Comparison of ENCODE assay signal across 11 mouse cellular contexts in genomic region chr8:83694369-83695160, GRCm38 (mm10). TPM values are rescaled to one million over a fixed set of nuclear protein-coding genes. Genes with fewer than 3 reads are reported as not detected.
DNase-seq lines count a peak whose midpoint lies in the region; ATAC-seq lines count a peak whose summit lies in the region.
"Had no signal": no experiment of that assay in that cellular context is flagged by ENCODE, and none has a peak within 500 bp of the region (broad histone marks: within the 10 kb centered on the region; RNA-seq: fewer than 3 reads in every experiment).

No protein-coding gene starts in this region.

- DNase-seq in kidney, adult 18-20 months, result no peak
- peak; percentile 48 for DNase-seq in right cerebral cortex, postnatal 25 days
- DNase-seq in right cerebral cortex, postnatal 36 days (ENCODE audit: low spot score in 2 of 2), result no peak
- no peak for DNase-seq in limb, embryonic 10.5 days (ENCODE audit: low spot score)
- DNase-seq: cerebellum, postnatal 36 days; left cerebral cortex, postnatal 4 days had no signal

- peaks cover 52% of the 10 kb centered on the region for H3K4me1 ChIP-seq in kidney, embryonic 15.5 days
- H3K4me1 ChIP-seq in brown adipose tissue, adult 24 weeks (ENCODE audit: control insufficient read depth, insufficient read depth, insufficient read length, low read length), result peaks cover 37% of the 10 kb centered on the region
- H3K4me1 ChIP-seq in liver, embryonic 16.5 days (ENCODE audit: control insufficient read depth, low read depth, low read length), result peaks cover 33% of the 10 kb centered on the region
- H3K4me1 ChIP-seq in limb, embryonic 10.5 days, result peaks cover 47% of the 10 kb centered on the region

- no peak overlapping the region for H3K4me2 ChIP-seq in kidney, embryonic 15.5 days
- H3K4me2 ChIP-seq in liver, embryonic 16.5 days (ENCODE audit: low read depth, low read length), result no peak overlapping the region

- ATAC-seq in kidney, embryonic 15.5 days (replicated peaks; ENCODE audit: low FRiP score), result no peak
- no peak for ATAC-seq in liver, embryonic 16.5 days (ENCODE audit: low read depth)
- no peak for ATAC-seq in erythroid progenitor cell, adult 5-6 weeks (replicated peaks; ENCODE audit: low FRiP score, poor library complexity, severe bottlenecking)
- ATAC-seq: forebrain, embryonic 14.5 days had no signal

- H3K4me3 ChIP-seq in kidney, embryonic 15.5 days (replicated peaks), result no peak overlapping the region
- no peak overlapping the region for H3K4me3 ChIP-seq in brown adipose tissue, adult 24 weeks (ENCODE audit: insufficient read depth, low read depth, low read length)
- H3K4me3 ChIP-seq in liver, embryonic 16.5 days (ENCODE audit: low read depth, low read length), result no peak overlapping the region
- no peak overlapping the region for H3K4me3 ChIP-seq in limb, embryonic 10.5 days

- H3K9me3 ChIP-seq in kidney, embryonic 15.5 days (replicated peaks), result no peaks in the 10 kb centered on the region
- H3K9me3 ChIP-seq in liver, embryonic 16.5 days (replicated peaks; ENCODE audit: control insufficient read depth, low read length), result no peaks in the 10 kb centered on the region
- H3K9me3 ChIP-seq in limb, embryonic 10.5 days (replicated peaks), result no peaks in the 10 kb centered on the region

- no peaks in the 10 kb centered on the region for H3K27me3 ChIP-seq in kidney, embryonic 15.5 days
- no peaks in the 10 kb centered on the region for H3K27me3 ChIP-seq in liver, embryonic 16.5 days (ENCODE audit: control insufficient read depth, insufficient read depth, low read depth, low read length)
- no peaks in the 10 kb centered on the region for H3K27me3 ChIP-seq in limb, embryonic 10.5 days (ENCODE audit: low read depth, poor library complexity, severe bottlenecking)

- no peak overlapping the region for H3K9ac ChIP-seq in kidney, embryonic 15.5 days
- no peak overlapping the region for H3K9ac ChIP-seq in liver, embryonic 16.5 days (ENCODE audit: low read depth, low read length)

- H3K27ac ChIP-seq in kidney, embryonic 15.5 days, result peak overlapping the region; percentile 42
- H3K27ac ChIP-seq in brown adipose tissue, adult 24 weeks (replicated peaks; ENCODE audit: low read depth, low read length), result peak overlapping the region; percentile 63
- H3K27ac ChIP-seq in liver, embryonic 16.5 days (ENCODE audit: low read length), result peak overlapping the region; percentile 30; the same call in 1 of the 2 replicates
- no peak overlapping the region for H3K27ac ChIP-seq in limb, embryonic 10.5 days

- WGBS in kidney, embryonic 15.5 days, result 72% methylated on average over 11 of the region's 11 CpGs
- WGBS in liver, embryonic 16.5 days (ENCODE audit: insufficient replicate concordance), result 56% methylated on average over 11 of the region's 11 CpGs
- 89% methylated on average over 11 of the region's 11 CpGs for whole genome bisulfite sequencing in limb, embryonic 10.5 days

- H3K36me3 ChIP-seq in kidney, embryonic 15.5 days, result peaks cover 35% of the 10 kb centered on the region
- H3K36me3 ChIP-seq in liver, embryonic 16.5 days (ENCODE audit: control insufficient read depth, insufficient read depth), result peaks cover 15% of the 10 kb centered on the region
- peaks cover 39% of the 10 kb centered on the region for H3K36me3 ChIP-seq in limb, embryonic 10.5 days

RNA-seq across cellular contexts. Expression of gene Pkn1, which starts 4.4 kb away (rescaled TPM):
- polyA plus RNA-seq in kidney, embryonic 15.5 days (2015; fragmentation: Nextera tagmentation; extraction: Ambion mirVana), result 29.3 and 34.6 TPM in 2 replicates
- 98.1 and 111 TPM in 2 replicates for polyA plus RNA-seq in brown adipose tissue, adult 24 weeks (2012; ENCODE audit: insufficient read depth, insufficient read length, missing spikeins)
- 9.6 and 9.8 TPM in 2 replicates for polyA plus RNA-seq in liver, embryonic 16.5 days (2015; fragmentation: Nextera tagmentation; extraction: Ambion mirVana)
- 12.6 and 25.9 TPM in 2 replicates for total RNA-seq in erythroid progenitor cell, adult 5-6 weeks (2015; ENCODE audit: low replicate concordance)
- total RNA-seq in erythroid progenitor cell, adult 5-6 weeks (2017; ENCODE audit: low replicate concordance), result 9.2 and 11.0 TPM in 2 replicates
- polyA plus RNA-seq in limb, embryonic 10.5 days (2016; fragmentation: Nextera tagmentation; extraction: Ambion mirVana), result 38.6 and 41.4 TPM in 2 replicates

RNA-seq across cellular contexts. Expression of gene Ddx39, which starts 20.4 kb away (rescaled TPM):
- 189 and 192 TPM in 2 replicates for polyA plus RNA-seq in kidney, embryonic 15.5 days (2015; fragmentation: Nextera tagmentation; extraction: Ambion mirVana)
- 7.7 and 14.1 TPM in 2 replicates for polyA plus RNA-seq in brown adipose tissue, adult 24 weeks (2012; ENCODE audit: insufficient read depth, insufficient read length, missing spikeins)
- polyA plus RNA-seq in liver, embryonic 16.5 days (2015; fragmentation: Nextera tagmentation; extraction: Ambion mirVana), result 149 and 167 TPM in 2 replicates
- 86.5 and 90.1 TPM in 2 replicates for total RNA-seq in erythroid progenitor cell, adult 5-6 weeks (2015; ENCODE audit: low replicate concordance)
- 47.4 and 93.2 TPM in 2 replicates for total RNA-seq in erythroid progenitor cell, adult 5-6 weeks (2017; ENCODE audit: low replicate concordance)
- polyA plus RNA-seq in limb, embryonic 10.5 days (2016; fragmentation: Nextera tagmentation; extraction: Ambion mirVana), result 295 and 349 TPM in 2 replicates

RNA-seq across cellular contexts. Expression of gene Ptger1, which starts 28.1 kb away (rescaled TPM):
- 2.4 and 2.9 TPM in 2 replicates for polyA plus RNA-seq in kidney, embryonic 15.5 days (2015; fragmentation: Nextera tagmentation; extraction: Ambion mirVana)
- not detected in 2 replicates for polyA plus RNA-seq in brown adipose tissue, adult 24 weeks (2012; ENCODE audit: insufficient read depth, insufficient read length, missing spikeins)
- 0.12 and 0.53 TPM in 2 replicates for polyA plus RNA-seq in liver, embryonic 16.5 days (2015; fragmentation: Nextera tagmentation; extraction: Ambion mirVana)
- total RNA-seq in erythroid progenitor cell, adult 5-6 weeks (2015; ENCODE audit: low replicate concordance), result not detected in 2 replicates
- 0.13 TPM in 1 of 2 replicates, not detected in the other for total RNA-seq in erythroid progenitor cell, adult 5-6 weeks (2017; ENCODE audit: low replicate concordance)
- polyA plus RNA-seq in limb, embryonic 10.5 days (2016; fragmentation: Nextera tagmentation; extraction: Ambion mirVana), result 0.64 TPM in 2 replicates

RNA-seq across cellular contexts. Expression of gene Gipc1, which starts 42.1 kb away (rescaled TPM):
- 220 and 221 TPM in 2 replicates for polyA plus RNA-seq in kidney, embryonic 15.5 days (2015; fragmentation: Nextera tagmentation; extraction: Ambion mirVana)
- 20.8 and 21.2 TPM in 2 replicates for polyA plus RNA-seq in brown adipose tissue, adult 24 weeks (2012; ENCODE audit: insufficient read depth, insufficient read length, missing spikeins)
- 47.0 and 48.6 TPM in 2 replicates for polyA plus RNA-seq in liver, embryonic 16.5 days (2015; fragmentation: Nextera tagmentation; extraction: Ambion mirVana)
- 2.9 and 5.9 TPM in 2 replicates for total RNA-seq in erythroid progenitor cell, adult 5-6 weeks (2015; ENCODE audit: low replicate concordance)
- 9.3 and 12.5 TPM in 2 replicates for total RNA-seq in erythroid progenitor cell, adult 5-6 weeks (2017; ENCODE audit: low replicate concordance)
- polyA plus RNA-seq in limb, embryonic 10.5 days (2016; fragmentation: Nextera tagmentation; extraction: Ambion mirVana), result 185 and 206 TPM in 2 replicates

RNA-seq across cellular contexts. Expression of gene Adgre5, which starts 46.6 kb away (rescaled TPM):
- 31.9 and 35.4 TPM in 2 replicates for polyA plus RNA-seq in kidney, embryonic 15.5 days (2015; fragmentation: Nextera tagmentation; extraction: Ambion mirVana)
- polyA plus RNA-seq in brown adipose tissue, adult 24 weeks (2012; ENCODE audit: insufficient read depth, insufficient read length, missing spikeins), result 30.1 and 34.2 TPM in 2 replicates
- 16.2 and 18.3 TPM in 2 replicates for polyA plus RNA-seq in liver, embryonic 16.5 days (2015; fragmentation: Nextera tagmentation; extraction: Ambion mirVana)
- total RNA-seq in erythroid progenitor cell, adult 5-6 weeks (2015; ENCODE audit: low replicate concordance), result 34.8 and 54.8 TPM in 2 replicates
- total RNA-seq in erythroid progenitor cell, adult 5-6 weeks (2017; ENCODE audit: low replicate concordance), result 28.8 and 29.0 TPM in 2 replicates
- polyA plus RNA-seq in limb, embryonic 10.5 days (2016; fragmentation: Nextera tagmentation; extraction: Ambion mirVana), result 15.6 and 25.8 TPM in 2 replicates
